Mouse (Mus musculus): ENCODE data around the gene Osbpl10.

The Osbpl10 gene

GRCm38 (mm10) chr9:115042571-115042970 is 64.2 kb downstream of the Osbpl10 start:
- TF ChIP-seq GATA4 (IDR thresholded peaks at IDR 0.05; ENCODE audit: insufficient replicate concordance, low read length) = no peak

DNA sequence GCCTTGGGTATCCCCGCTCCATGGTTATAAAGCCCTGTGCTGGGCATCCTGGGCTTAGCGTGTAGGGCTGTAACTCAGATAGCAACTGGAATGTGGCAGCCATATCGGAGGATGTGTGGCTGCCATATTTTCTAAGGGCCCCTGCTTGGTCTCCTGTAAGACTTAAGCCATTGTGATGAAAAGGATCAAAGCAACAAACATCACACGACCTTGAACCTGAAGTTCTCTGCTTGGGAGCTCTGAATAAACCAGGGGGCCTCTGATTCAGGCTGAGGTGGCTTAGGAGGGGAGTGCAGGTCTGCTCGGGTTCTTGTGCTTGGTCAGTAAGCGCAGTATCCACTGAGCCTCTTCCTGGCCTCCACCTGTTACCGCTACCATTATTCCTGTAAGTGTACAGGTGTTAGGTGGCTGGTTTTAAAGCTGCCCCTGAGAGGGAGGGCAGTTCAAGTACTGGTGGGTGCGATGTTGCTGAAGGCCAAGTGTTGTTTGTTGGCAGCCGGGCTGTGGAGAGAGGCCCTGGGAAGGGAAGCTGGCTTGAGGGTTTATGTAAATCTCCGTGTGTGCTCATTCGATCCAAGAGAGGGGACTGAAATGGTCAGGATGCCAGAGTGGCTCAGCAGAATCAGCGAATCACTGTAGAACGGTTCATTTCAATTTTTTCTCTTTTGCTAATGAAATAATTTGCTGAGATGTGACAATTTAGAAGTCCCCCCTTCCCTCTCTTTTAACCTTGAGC is 64.8 kb downstream of the Osbpl10 start:
- TF ChIP-seq GATA4 (IDR thresholded peaks at IDR 0.05; ENCODE audit: insufficient replicate concordance, low read length) = no peak

GRCm38 (mm10) chr9:115043881-115044770 is 65.8 kb downstream of the Osbpl10 start:
- no peak for TF ChIP-seq GATA4 (IDR thresholded peaks at IDR 0.05; ENCODE audit: insufficient replicate concordance, low read length)

DNA sequence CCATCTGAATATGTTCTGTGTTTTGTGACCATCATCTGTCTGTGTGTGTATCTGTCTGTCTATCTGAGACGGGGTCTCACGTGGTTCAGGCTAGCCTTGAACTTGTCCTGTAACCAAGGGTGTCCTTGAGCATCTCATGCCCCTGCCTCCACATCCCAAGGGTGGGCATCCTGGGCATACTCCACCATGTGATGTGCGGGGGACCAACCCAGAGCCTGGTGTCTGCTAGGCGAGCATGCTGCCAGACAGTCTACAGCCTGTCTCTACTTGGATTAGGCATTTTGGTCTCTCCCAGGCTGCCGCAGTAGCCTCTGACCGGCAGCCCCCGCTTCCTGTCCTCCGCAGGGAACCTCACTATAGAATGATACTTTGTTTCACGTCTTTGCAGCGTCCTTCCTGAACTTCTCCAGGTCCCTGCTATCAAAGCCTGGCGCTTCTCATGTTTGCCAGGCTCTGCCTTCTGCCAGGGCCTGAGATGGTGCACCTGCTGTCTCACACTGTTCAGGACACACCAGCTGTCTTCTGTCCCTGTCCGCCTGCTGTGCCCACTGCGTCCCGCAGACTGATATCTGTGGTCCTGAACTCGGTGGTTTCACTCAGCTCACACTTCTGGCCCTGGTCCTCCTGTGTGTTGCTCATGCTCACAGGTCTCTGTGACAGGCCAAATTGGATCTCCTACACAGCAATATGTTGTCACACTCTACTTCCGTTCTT is 66.9 kb downstream of the Osbpl10 start:
- no peak for TF ChIP-seq GATA4 (IDR thresholded peaks at IDR 0.05; ENCODE audit: insufficient replicate concordance, low read length)

DNA sequence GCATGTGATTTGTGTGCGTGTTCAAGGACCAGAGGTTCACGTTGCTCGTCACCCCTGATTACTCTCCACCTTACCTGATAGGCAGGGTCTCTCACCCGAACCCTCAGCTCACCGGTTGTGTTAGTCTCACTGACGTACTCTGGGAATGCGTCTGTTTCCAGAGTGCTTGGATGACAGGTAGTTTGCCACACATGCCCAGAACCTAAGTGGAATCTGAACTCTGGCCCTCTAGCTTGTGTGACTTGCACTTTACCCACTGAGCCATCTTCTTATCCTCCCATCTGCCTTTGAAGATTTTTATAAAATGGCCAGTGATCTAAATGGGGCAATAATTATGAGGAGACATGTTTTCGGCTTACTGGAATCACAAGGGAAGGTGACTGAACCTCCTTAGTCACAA is 68.3 kb downstream of the Osbpl10 start:
- TF ChIP-seq GATA4 (IDR thresholded peaks at IDR 0.05; ENCODE audit: insufficient replicate concordance, low read length) = no peak

DNA sequence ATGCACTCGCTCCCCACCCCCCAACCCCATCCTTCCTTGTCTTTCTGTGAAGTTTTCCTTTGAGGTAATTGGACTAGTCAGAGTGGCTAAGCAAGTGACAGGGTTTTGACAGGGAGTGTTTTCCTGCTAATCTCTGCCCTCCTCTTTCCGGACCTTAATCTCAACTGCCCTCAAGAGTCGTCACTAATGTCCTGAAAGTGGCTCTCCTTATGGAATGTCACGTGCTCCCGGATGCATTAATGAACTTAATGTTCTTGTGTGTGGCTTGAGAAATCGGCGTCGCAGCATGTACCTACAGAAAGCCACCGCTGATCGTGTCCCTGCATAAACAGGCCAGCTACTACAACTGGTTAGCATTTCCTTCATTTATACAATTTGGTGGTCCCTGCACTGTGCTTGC is 70.0 kb downstream of the Osbpl10 start:
- peak; percentile 16; the same call in 1 of the 2 replicates for TF ChIP-seq GATA4 (IDR thresholded peaks at IDR 0.05; ENCODE audit: insufficient replicate concordance, low read length)

GRCm38 (mm10) chr9:115048861-115049260 is 70.5 kb downstream of the Osbpl10 start:
- no peak for TF ChIP-seq GATA4 (IDR thresholded peaks at IDR 0.05; ENCODE audit: insufficient replicate concordance, low read length)

- peak; percentile 38; the same call in 1 of the 2 replicates for TF ChIP-seq GATA4 (IDR thresholded peaks at IDR 0.05; ENCODE audit: insufficient replicate concordance, low read length)
These were observed 71.8 kb downstream of the Osbpl10 start for GRCm38 (mm10) chr9:115049981-115050720.

DNA sequence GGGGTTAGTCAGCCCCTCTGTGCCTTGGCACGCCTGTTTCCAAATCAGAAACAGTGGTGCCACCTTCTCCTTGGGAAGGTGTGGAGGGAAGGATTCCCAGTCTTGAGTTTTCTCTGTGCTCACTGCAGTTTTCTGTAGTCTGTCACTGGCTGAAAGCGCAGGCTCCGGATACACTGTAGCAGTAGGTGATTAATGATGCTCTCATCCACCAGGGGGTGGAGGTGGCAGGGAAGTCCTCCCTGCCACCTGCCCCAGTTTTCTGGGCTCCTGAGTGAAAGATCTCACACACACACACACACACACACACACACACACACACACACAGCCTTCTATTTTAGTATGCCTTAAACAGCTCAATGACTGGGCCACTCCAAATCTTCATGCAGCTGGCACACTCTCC is 73.6 kb downstream of the Osbpl10 start:
- TF ChIP-seq GATA4 (IDR thresholded peaks at IDR 0.05; ENCODE audit: insufficient replicate concordance, low read length) = no peak

- no peak for TF ChIP-seq GATA4 (IDR thresholded peaks at IDR 0.05; ENCODE audit: insufficient replicate concordance, low read length)
These were observed 75.4 kb downstream of the Osbpl10 start for GRCm38 (mm10) chr9:115053779-115054178.

DNA sequence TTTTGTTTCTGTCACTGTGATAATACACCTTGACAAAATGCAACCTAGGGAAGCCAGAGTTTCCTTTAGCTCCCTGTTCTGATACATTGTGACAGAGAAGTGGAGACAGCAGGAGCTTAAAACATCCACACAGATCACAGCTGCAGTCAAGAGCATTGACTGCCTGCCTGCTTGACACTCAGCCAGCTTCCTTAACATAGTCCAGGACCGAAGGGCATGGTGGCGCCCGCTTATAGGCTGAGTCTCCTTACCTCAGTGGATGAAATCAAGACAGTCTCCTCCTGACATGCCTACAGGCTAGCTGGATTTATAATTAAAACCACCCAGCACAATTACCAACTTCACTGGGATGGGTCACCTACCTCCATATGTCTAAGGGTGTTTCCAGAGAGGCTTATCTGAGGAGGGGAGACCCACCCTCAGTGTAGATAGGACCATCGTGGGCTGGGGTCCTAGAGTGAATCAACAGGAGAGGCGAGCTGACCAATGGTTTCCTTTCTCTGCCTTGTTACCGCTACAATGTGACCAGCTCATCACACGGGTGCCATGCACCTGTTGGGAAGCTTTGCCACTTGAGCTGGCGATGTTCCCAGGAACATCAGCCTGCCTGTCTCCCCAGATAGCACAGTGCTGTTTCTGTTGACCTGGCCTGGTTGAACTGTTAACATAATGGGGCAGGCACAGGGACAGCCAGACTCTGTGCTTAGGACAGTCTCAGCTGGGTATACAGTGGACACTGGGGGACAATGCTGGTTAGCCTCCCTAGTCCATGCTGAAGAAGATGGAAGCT is 76.9 kb downstream of the Osbpl10 start:
- TF ChIP-seq GATA4 (IDR thresholded peaks at IDR 0.05; ENCODE audit: insufficient replicate concordance, low read length) = no peak

DNA sequence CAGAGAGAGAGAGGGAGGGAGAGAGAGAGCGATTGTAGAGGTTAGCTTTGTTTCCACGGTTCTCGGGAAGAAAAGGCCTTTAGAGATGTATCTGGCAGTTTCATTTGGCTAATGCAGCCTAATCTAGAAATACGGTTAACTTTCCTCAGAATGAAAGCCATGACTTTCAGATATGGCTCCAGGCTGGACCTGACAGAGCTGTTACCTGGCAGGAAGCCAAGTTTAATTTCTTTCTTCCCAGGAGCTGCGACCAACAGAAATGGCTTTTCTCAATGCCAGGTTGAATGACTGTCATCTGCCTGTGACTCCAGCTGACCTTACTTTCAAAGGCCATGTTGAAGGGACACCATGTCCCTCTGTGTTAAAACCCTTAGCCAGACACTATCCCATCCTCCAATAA is 80.4 kb downstream of the Osbpl10 start:
- TF ChIP-seq GATA4 (IDR thresholded peaks at IDR 0.05; ENCODE audit: insufficient replicate concordance, low read length) = no peak

GRCm38 (mm10) chr9:115064834-115065233 is 86.5 kb downstream of the Osbpl10 start:
- no peak for TF ChIP-seq GATA4 (IDR thresholded peaks at IDR 0.05; ENCODE audit: insufficient replicate concordance, low read length)

GRCm38 (mm10) chr9:115067071-115067470 is 88.7 kb downstream of the Osbpl10 start:
- no peak for TF ChIP-seq GATA4 (IDR thresholded peaks at IDR 0.05; ENCODE audit: insufficient replicate concordance, low read length)

Measured in liver, adult (tissue).